ENCODE assay signal across 10 mouse cellular contexts in genomic region chr3:21987455-21988009, GRCm38 (mm10).
A peak's percentile ranks its signal among the peaks of the same experiment; 100 is the strongest.
DNase-seq lines count a peak whose midpoint lies in the region; ATAC-seq and TF ChIP-seq lines count a peak whose summit lies in the region.
"Had no signal": no experiment of that assay in that cellular context is flagged by ENCODE, and none has a peak within 500 bp of the region (broad histone marks: within the 10 kb centered on the region; RNA-seq: fewer than 3 reads in every experiment).

No protein-coding gene starts in this region.

- DNase-seq in heart, embryonic 10.5 days (ENCODE audit: low spot score), result no peak
- DNase-seq in NIH3T3 (ENCODE audit: low read depth), result peak; percentile 72
- DNase-seq in liver, embryonic 11.5 days (ENCODE audit: low spot score), result no peak
- DNase-seq in testis, postnatal 10 days (ENCODE audit: low spot score), result no peak
- DNase-seq in heart, adult 11 months, result no peak
- no peak for DNase-seq in heart, adult 8-10 months (ENCODE audit: low spot score)

- H3K27ac ChIP-seq in heart, embryonic 16.5 days (ENCODE audit: low read length), result peak overlapping the region; percentile 67
- no peak overlapping the region for H3K27ac ChIP-seq in heart, embryonic 10.5 days
- H3K27ac ChIP-seq in liver, embryonic 11.5 days (ENCODE audit: low read depth, low read length), result peak overlapping the region; percentile 16; the same call in 1 of the 2 replicates
- peak overlapping the region; percentile 100 for H3K27ac ChIP-seq in small intestine, adult 2 months (ENCODE audit: insufficient read depth, low read depth, low read length)
- H3K27ac ChIP-seq: midbrain, embryonic 10.5 days; stomach, postnatal 0 days had no signal

- TF ChIP-seq POLR2A in small intestine, adult 2 months (IDR thresholded peaks at IDR 0.05; ENCODE audit: low read depth, low read length), result no peak

- ATAC-seq in heart, embryonic 16.5 days (replicated peaks; ENCODE audit: extremely low read depth, insufficient read depth, low FRiP score), result peak; percentile 52
- ATAC-seq in liver, embryonic 11.5 days (replicated peaks; ENCODE audit: low FRiP score), result no peak

- H3K4me3 ChIP-seq in heart, embryonic 16.5 days (ENCODE audit: low read length), result no peak overlapping the region
- no peak overlapping the region for H3K4me3 ChIP-seq in heart, embryonic 10.5 days
- 0 out of 2 replicates have a peak overlapping the region, but pooled peaks have one; percentile 0 for H3K4me3 ChIP-seq in liver, embryonic 11.5 days (ENCODE audit: low read depth, low read length)
- peak overlapping the region; percentile 58; the same call in 1 of the 2 replicates for H3K4me3 ChIP-seq in small intestine, adult 2 months (ENCODE audit: low read depth, low read length)
- H3K4me3 ChIP-seq: midbrain, embryonic 10.5 days had no signal

- H3K4me2 ChIP-seq in heart, embryonic 16.5 days (ENCODE audit: low read depth, low read length), result no peak overlapping the region
- peak overlapping the region; percentile 42 for H3K4me2 ChIP-seq in liver, embryonic 11.5 days

- no peaks in the 10 kb centered on the region for H3K36me3 ChIP-seq in heart, embryonic 16.5 days (ENCODE audit: control insufficient read depth, insufficient read depth)
- H3K36me3 ChIP-seq in heart, embryonic 10.5 days, result no peaks in the 10 kb centered on the region
- no peaks in the 10 kb centered on the region for H3K36me3 ChIP-seq in liver, embryonic 11.5 days (ENCODE audit: control insufficient read depth, insufficient read depth, low read length)
- no peaks in the 10 kb centered on the region for H3K36me3 ChIP-seq in small intestine, adult 2 months (ENCODE audit: control insufficient read depth, insufficient read depth, low read length)
- H3K36me3 ChIP-seq: midbrain, embryonic 10.5 days had no signal

- 81% methylated on average over 5 of the region's 5 CpGs for WGBS in heart, embryonic 16.5 days
- WGBS in heart, embryonic 10.5 days, result 87% methylated on average over 5 of the region's 5 CpGs
- 53% methylated on average over 5 of the region's 5 CpGs for WGBS in liver, embryonic 11.5 days
- 30% methylated on average over 5 of the region's 5 CpGs for WGBS in small intestine, adult 2 months

- no peaks in the 10 kb centered on the region for H3K27me3 ChIP-seq in heart, embryonic 16.5 days (ENCODE audit: control insufficient read depth, insufficient read depth, low read length)
- H3K27me3 ChIP-seq in heart, embryonic 10.5 days (ENCODE audit: insufficient read depth, poor library complexity, severe bottlenecking), result no peaks in the 10 kb centered on the region
- no peaks in the 10 kb centered on the region for H3K27me3 ChIP-seq in liver, embryonic 11.5 days (replicated peaks; ENCODE audit: control insufficient read depth, insufficient read depth, low read length)
- H3K27me3 ChIP-seq in small intestine, adult 2 months (ENCODE audit: control insufficient read depth, insufficient read depth, low read length), result no peaks in the 10 kb centered on the region

- no peak for TF ChIP-seq CTCF in small intestine, adult 2 months (IDR thresholded peaks at IDR 0.05; ENCODE audit: extremely low read depth, insufficient read length, insufficient replicate concordance, low read depth, low read length)

- H3K9ac ChIP-seq in heart, embryonic 16.5 days (ENCODE audit: low read length), result no peak overlapping the region
- peak overlapping the region; percentile 18 for H3K9ac ChIP-seq in liver, embryonic 11.5 days (ENCODE audit: low read depth, low read length)

- H3K4me1 ChIP-seq in heart, embryonic 16.5 days (ENCODE audit: control insufficient read depth, insufficient read depth, low read length), result peaks cover 2% of the 10 kb centered on the region
- no peaks in the 10 kb centered on the region for H3K4me1 ChIP-seq in heart, embryonic 10.5 days
- peaks cover 20% of the 10 kb centered on the region for H3K4me1 ChIP-seq in liver, embryonic 11.5 days (replicated peaks; ENCODE audit: control insufficient read depth, insufficient read depth, low read length)
- H3K4me1 ChIP-seq in small intestine, adult 2 months (ENCODE audit: control insufficient read depth, insufficient read depth, insufficient read length, low read length), result peaks cover 27% of the 10 kb centered on the region
- H3K4me1 ChIP-seq: midbrain, embryonic 10.5 days had no signal

- no peaks in the 10 kb centered on the region for H3K9me3 ChIP-seq in heart, embryonic 16.5 days (replicated peaks; ENCODE audit: control insufficient read depth, low read length)
- no peaks in the 10 kb centered on the region for H3K9me3 ChIP-seq in heart, embryonic 10.5 days
- no peaks in the 10 kb centered on the region for H3K9me3 ChIP-seq in liver, embryonic 11.5 days (ENCODE audit: control insufficient read depth, low read length)
- H3K9me3 ChIP-seq: midbrain, embryonic 10.5 days had no signal

Comparison
In these comparisons a context has a peak if more than half of its experiments do, and no peak if none do; other contexts are left out.
1. H3K4me3 ChIP-seq: peak in liver, embryonic 11.5 days (single experiment) and small intestine, adult 2 months (single experiment); none in heart, embryonic 16.5 days (single experiment) and heart, embryonic 10.5 days (single experiment).